Mouse (Mus musculus) lung, adult 2 months (tissue): ENCODE measurements around the gene Arhgap31. TPM values are rescaled to one million over a fixed set of nuclear protein-coding genes. Genes with fewer than 3 reads are reported as not detected.

Experiments
- DNase-seq: peaks from one replicate; pipeline ENCODE4 v3.0.0; 2022
- H3K4me1 ChIP-seq: fragments of 200-500 bp; 2 replicates; pipeline ENCODE4 v1.6.1; 2011; ENCODE audit warnings: low read length; ENCODE audit not compliant: control insufficient read depth, insufficient read depth
- H3K4me3 ChIP-seq: fragments of 200-500 bp; replicated peaks from 2 replicates; pipeline ENCODE3; 2011; ENCODE audit warnings: low read depth, mild to moderate bottlenecking, control low read depth, low read length; ENCODE audit errors: extremely low read depth
- CTCF ChIP-seq: fragments of 200-500 bp; IDR thresholded peaks from 2 replicates; pipeline ENCODE4 v1.5.1; 2011; ENCODE audit warnings: mild to moderate bottlenecking, low read length, control low read depth; ENCODE audit not compliant: insufficient read depth
- POLR2A ChIP-seq: fragments of 200-500 bp; IDR thresholded peaks from 2 replicates; pipeline ENCODE4 v1.6.1; 2011; ENCODE audit warnings: low read depth, mild to moderate bottlenecking, control low read depth, low read length, borderline replicate concordance; ENCODE audit errors: extremely low read depth
- WGBS: fragments of 180-500 bp; shearing (Covaris S2); methylation state at CpG from one replicate; pipeline ENCODE4 v1.1.7; 2018; 5-methylcytosine and 5-hydroxymethylcytosine counted together
- polyA plus RNA-seq: library from polyadenylated mRNA; depleted of rRNA; stranded (reverse); fragments of >200 nt; gene quantifications from 2 replicates; pipeline ENCODE4 v1.2.3, GENCODE M21; 2012

Arhgap31 gene
- polyA plus RNA-seq, 1 experiment: 46.8 TPM

GRCm38 (mm10) chr16:38755452-38756176 is 42.5 kb upstream of the Arhgap31 start:
- 30% methylated on average over 7 of the region's 7 CpGs for WGBS
- Histone ChIP-seq H3K4me1 (peaks cover 23% of the 10 kb centered on the region), H3K4me3 (no peak overlapping the region)
- peak; percentile 2 for DNase-seq
- TF ChIP-seq POLR2A (no peak), CTCF (no peak)

DNA sequence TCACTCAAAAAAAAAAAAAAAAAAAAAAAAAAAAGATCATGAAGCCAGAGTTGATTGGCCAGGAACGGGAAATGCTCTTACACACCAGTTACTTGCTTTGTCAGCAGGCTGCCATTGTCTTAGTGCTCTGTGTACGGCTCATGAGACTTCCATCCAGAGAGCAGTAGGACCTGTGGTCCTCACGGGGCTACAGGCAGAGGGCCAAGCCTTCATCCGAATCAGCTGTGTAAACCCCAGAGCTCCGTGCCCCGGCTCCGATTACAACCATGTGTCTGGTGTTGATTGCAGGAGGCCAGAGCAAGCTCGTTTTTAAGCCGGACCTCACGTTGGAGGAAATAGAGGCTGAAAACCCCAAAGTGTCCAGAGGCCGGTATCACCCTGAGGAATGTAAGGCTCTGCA is 40.6 kb upstream of the Arhgap31 start:
- no peak overlapping the region for H3K4me3 ChIP-seq
- 55% methylated on average over 11 of the region's 11 CpGs for WGBS
- H3K4me1 ChIP-seq: peaks cover 23% of the 10 kb centered on the region

GRCm38 (mm10) chr16:38750803-38751202 is 37.7 kb upstream of the Arhgap31 start:
- TF ChIP-seq CTCF: no peak
- no peak for TF ChIP-seq POLR2A
- 59% methylated on average over 6 of the region's 6 CpGs for WGBS
- Histone ChIP-seq H3K4me1 (peaks cover 13% of the 10 kb centered on the region), H3K4me3 (no peak overlapping the region)
- DNase-seq: peak; percentile 2

More for the DNA sequence above, 40.6 kb upstream of the Arhgap31 start:
- no peak for TF ChIP-seq POLR2A
- no peak for TF ChIP-seq CTCF
- DNase-seq: peak; percentile 2

DNA sequence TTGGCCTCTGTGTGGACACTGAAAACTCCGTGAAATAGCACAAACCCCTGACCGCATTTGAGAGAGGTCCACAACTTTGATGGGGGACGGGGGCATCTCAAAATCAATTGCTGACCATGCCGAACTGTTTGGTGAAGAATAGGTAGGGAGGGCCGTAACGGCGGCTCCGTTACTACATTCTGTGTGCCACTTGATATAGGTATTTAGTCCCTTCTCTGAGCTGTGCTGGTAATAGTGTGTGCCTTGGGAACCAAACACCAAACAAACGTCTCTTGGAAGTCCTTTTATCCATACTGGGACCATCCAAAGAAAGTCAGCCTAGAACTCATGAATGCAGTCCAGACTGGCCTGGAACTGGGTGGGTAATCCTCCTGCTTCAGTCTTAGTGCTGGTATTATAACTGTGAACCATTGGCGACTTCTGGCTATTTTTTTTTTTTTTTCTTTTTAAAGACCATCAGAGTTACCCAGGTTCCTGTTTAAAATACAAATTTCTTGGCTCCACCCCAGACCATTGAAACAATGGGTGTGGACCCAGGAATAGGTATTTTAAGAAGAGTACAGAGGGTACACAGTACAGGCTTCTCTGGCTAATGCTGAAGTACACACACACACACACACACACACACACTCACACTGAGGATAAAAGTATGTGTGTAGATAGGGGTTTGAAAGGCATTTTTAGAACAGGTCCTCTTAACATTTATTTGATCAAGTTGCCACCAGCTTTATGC is 31.0 kb upstream of the Arhgap31 start:
- 75% methylated on average over 10 of the region's 10 CpGs for WGBS
- TF ChIP-seq CTCF (no peak), POLR2A (no peak)

GRCm38 (mm10) chr16:38742659-38743131 is 29.6 kb upstream of the Arhgap31 start:
- peak; percentile 59 for DNase-seq
- TF ChIP-seq CTCF (no peak), POLR2A (no peak)
- peak overlapping the region; percentile 97 for H3K4me3 ChIP-seq
- peaks cover 9% of the 10 kb centered on the region for H3K4me1 ChIP-seq
- WGBS: under 1% methylated on average over 13 of the region's 13 CpGs

More for the DNA sequence above, 31.0 kb upstream of the Arhgap31 start:
- H3K4me1 ChIP-seq: peaks cover 9% of the 10 kb centered on the region
- peak; percentile 5 for DNase-seq
- H3K4me3 ChIP-seq: peak overlapping the region; percentile 2

- DNase-seq: peak; percentile 79
- under 1% methylated on average over 69 of the region's 69 CpGs for WGBS
- Histone ChIP-seq H3K4me1 (peaks cover 9% of the 10 kb centered on the region), H3K4me3 (peak within 1 kb of the TSS; percentile 97)
- peak; percentile 66; the same call in 1 of the 2 replicates for TF ChIP-seq POLR2A
- TF ChIP-seq CTCF: no peak
Measured at GRCm38 (mm10) chr16:38742113-38742658, 29.1 kb upstream of the Arhgap31 start, which contains the start of gene B4galt4. Gene B4galt4, plus strand, starts transcription at chr16:38742264.

DNA sequence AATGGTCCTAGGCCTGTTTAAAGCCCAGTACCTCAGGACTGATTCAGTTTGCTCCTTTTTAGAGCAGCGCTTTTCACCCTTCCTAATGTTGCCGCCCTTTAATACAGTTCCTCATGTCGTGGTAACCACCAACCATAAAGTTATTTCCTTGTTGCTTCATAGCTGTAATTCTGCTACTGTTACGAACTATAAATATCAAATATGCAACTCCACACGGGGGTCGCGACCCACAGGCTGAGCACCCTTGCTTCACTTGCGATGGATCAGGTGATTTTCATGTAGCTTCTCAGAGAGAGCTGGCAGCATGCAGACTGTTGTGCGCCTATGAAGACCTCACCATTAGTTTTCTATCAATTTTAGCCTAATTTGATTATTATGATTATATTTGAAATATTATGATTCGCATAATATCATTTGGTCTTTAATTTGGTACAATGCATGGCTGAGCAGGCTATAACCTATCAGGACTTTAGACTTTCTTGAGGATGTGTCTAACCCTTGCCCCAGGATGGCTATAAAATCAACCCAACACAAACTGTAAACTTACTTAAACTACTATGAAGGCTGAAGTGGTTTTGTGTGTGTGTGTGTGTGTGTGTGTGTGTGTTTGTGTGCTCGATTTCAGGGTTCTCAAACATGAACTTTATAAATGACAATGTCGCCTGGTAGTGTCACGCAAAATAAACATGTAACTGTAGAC is 28.3 kb upstream of the Arhgap31 start:
- WGBS: 72% methylated on average over 13 of the region's 13 CpGs

DNA sequence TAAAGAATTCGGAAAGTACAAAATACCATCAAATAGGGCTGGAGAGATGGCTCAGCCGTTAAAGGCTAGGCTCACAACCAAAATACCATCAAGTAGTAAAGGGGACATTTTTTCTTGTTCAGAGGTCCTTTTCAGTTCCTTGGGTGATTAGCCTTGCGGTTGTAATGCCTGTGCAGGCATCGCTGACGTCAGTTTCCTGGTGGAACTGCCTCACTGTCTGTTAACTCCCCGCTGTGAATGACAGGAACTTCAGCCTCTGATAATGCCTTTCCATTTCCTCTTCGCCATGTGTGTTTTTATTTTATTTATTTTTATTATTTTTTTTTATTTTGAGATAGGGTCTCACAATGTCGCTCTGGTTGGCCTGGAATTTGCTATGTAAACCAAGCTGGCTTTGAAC is 17.8 kb upstream of the Arhgap31 start:
- TF ChIP-seq CTCF: no peak
- TF ChIP-seq POLR2A: no peak
- H3K4me3 ChIP-seq: no peak overlapping the region
- 24% methylated on average over 8 of the region's 8 CpGs for WGBS
- peak; percentile 3 for DNase-seq
- H3K4me1 ChIP-seq: peaks cover 12% of the 10 kb centered on the region

More for the DNA sequence above, 28.3 kb upstream of the Arhgap31 start:
- Histone ChIP-seq H3K4me3 (peak overlapping the region; percentile 97), H3K4me1 (peaks cover 9% of the 10 kb centered on the region)
- TF ChIP-seq POLR2A (no peak), CTCF (no peak)
- peak; percentile 2 for DNase-seq
